Mouse (Mus musculus) CH12.LX (cell line): ENCODE results near the gene Thbs4. TPM values are rescaled to one million over a fixed set of nuclear protein-coding genes. Genes with fewer than 3 reads are reported as not detected.

Source experiments
- DNase-seq: peaks from one replicate; pipeline ENCODE4 v3.0.0-alpha.2; 2013; ENCODE audit errors: extremely low read depth
- H3K27ac ChIP-seq: 2 replicates; pipeline ENCODE4 v1.5.1; 2012; ENCODE audit warnings: low read depth, mild to moderate bottlenecking, control low read depth, moderate library complexity; ENCODE audit not compliant: insufficient read depth
- H3K27me3 ChIP-seq: replicated peaks from 2 replicates; pipeline ENCODE3; 2012; ENCODE audit warnings: inconsistent platforms
- H3K36me3 ChIP-seq, 2 experiments: replicated peaks in 1 of 2; 2 replicates each; pipeline versions ENCODE3 to v1.6.1; 2012; ENCODE audit warnings: inconsistent platforms in 1 of 2, low read length in 1 of 2, mild to moderate bottlenecking in 1 of 2, mixed read lengths in 1 of 2, moderate library complexity in 1 of 2; ENCODE audit not compliant: control insufficient read depth in 1 of 2, insufficient read depth in 1 of 2
- H3K4me1 ChIP-seq, 2 experiments: 2 replicates each; pipeline ENCODE4 v1.6.1; 2012; ENCODE audit warnings: inconsistent platforms in 1 of 2, moderate library complexity in 1 of 2; ENCODE audit not compliant: insufficient read depth in 2 of 2, control insufficient read depth in 1 of 2
- H3K4me2 ChIP-seq: 2 replicates; pipeline ENCODE4 v1.6.1; 2012; ENCODE audit warnings: low read depth, mild to moderate bottlenecking, control low read depth; ENCODE audit not compliant: poor library complexity, insufficient read depth, severe bottlenecking
- H3K4me3 ChIP-seq, 3 experiments: fragments of 150-350 bp in 1 of 3; sonication (generic) in 1 of 3; replicated peaks in 1 of 3; 2 replicates each; pipeline versions ENCODE3 to v1.5.1; 2011 to 2012; ENCODE audit warnings: low read depth in 2 of 3, low read length in 2 of 3, mild to moderate bottlenecking in 2 of 3, moderate library complexity in 2 of 3, control low read depth in 1 of 3, improper control_type of control experiment in 1 of 3, inconsistent platforms in 1 of 3, mixed read lengths in 1 of 3; ENCODE audit not compliant: poor library complexity in 1 of 3
- H3K79me2 ChIP-seq: replicated peaks from 2 replicates; pipeline ENCODE4 v1.6.1; 2012; ENCODE audit warnings: mild to moderate bottlenecking, moderate library complexity; ENCODE audit not compliant: control insufficient read depth, poor library complexity, insufficient read depth, severe bottlenecking; ENCODE audit errors: extremely low read depth
- H3K9ac ChIP-seq: 2 replicates; pipeline ENCODE4 v1.6.1; 2012; ENCODE audit warnings: low read depth, mild to moderate bottlenecking, control low read depth, moderate library complexity; ENCODE audit not compliant: insufficient read depth
- H3K9me3 ChIP-seq: replicated peaks from 2 replicates; pipeline ENCODE3; 2012; ENCODE audit warnings: low read length, inconsistent platforms, mixed read lengths
- CHD2 ChIP-seq: IDR thresholded peaks from 2 replicates; pipeline ENCODE4 v1.6.1; 2011; ENCODE audit warnings: low read length, improper control_type of control experiment
- CTCF ChIP-seq, 2 experiments: IDR thresholded peaks in 1 of 2; conservative IDR thresholded peaks in 1 of 2; 2 replicates each; pipeline ENCODE4 v1.5.1; 2011 to 2012; ENCODE audit warnings: low read depth in 2 of 2, low read length in 2 of 2, improper control_type of control experiment in 1 of 2, inconsistent platforms in 1 of 2, mild to moderate bottlenecking in 1 of 2, moderate library complexity in 1 of 2
- E2F4 ChIP-seq: IDR thresholded peaks from 2 replicates; pipeline ENCODE4 v1.6.1; 2011; ENCODE audit warnings: low read depth, low read length, improper control_type of control experiment; ENCODE audit not compliant: insufficient replicate concordance
- ETS1 ChIP-seq: conservative IDR thresholded peaks from 2 replicates; pipeline ENCODE4 v1.6.1; 2012; ENCODE audit warnings: low read depth, mild to moderate bottlenecking, inconsistent platforms, low read length, improper control_type of control experiment, moderate library complexity
- GABPA ChIP-seq: IDR thresholded peaks from 2 replicates; pipeline ENCODE4 v1.6.1; 2012; ENCODE audit warnings: low read depth, low read length, improper control_type of control experiment, inconsistent platforms; ENCODE audit not compliant: insufficient replicate concordance
- HCFC1 ChIP-seq: IDR thresholded peaks from 2 replicates; pipeline ENCODE4 v1.6.1; 2012; ENCODE audit warnings: low read depth, mild to moderate bottlenecking, inconsistent platforms, low read length, improper control_type of control experiment
- IRF4 ChIP-seq: IDR thresholded peaks from 2 replicates; pipeline ENCODE4 v1.6.1; 2014; ENCODE audit warnings: low read depth, mild to moderate bottlenecking, inconsistent platforms, low read length, improper control_type of control experiment
- MAZ ChIP-seq: IDR thresholded peaks from 2 replicates; pipeline ENCODE4 v1.6.1; 2012; ENCODE audit warnings: low read depth, mild to moderate bottlenecking, inconsistent platforms, low read length, improper control_type of control experiment, moderate library complexity
- MEF2A ChIP-seq: IDR thresholded peaks from 2 replicates; pipeline ENCODE4 v1.6.1; 2014; ENCODE audit warnings: low read depth, mild to moderate bottlenecking, inconsistent platforms, low read length, improper control_type of control experiment, borderline replicate concordance
- POLR2A ChIP-seq: IDR thresholded peaks from 2 replicates; pipeline ENCODE4 v1.6.1; 2011; ENCODE audit warnings: low read depth, mild to moderate bottlenecking, improper control_type of control experiment, low read length
- POLR2AphosphoS2 ChIP-seq: IDR thresholded peaks from 2 replicates; pipeline ENCODE4 v1.6.1; 2011; ENCODE audit warnings: low read depth, low read length, improper control_type of control experiment
- RAD21 ChIP-seq: IDR thresholded peaks from 2 replicates; pipeline ENCODE4 v1.6.1; 2011; ENCODE audit warnings: low read depth, mild to moderate bottlenecking, low read length, improper control_type of control experiment, moderate library complexity
- SIN3A ChIP-seq: IDR thresholded peaks from 2 replicates; pipeline ENCODE4 v1.6.1; 2012; ENCODE audit warnings: low read length, improper control_type of control experiment, inconsistent platforms
- SMC3 ChIP-seq: IDR thresholded peaks from 2 replicates; pipeline ENCODE4 v1.6.1; 2011; ENCODE audit warnings: low read depth, low read length, improper control_type of control experiment
- UBTF ChIP-seq: IDR thresholded peaks from 2 replicates; pipeline ENCODE4 v1.6.1; 2012; ENCODE audit warnings: low read depth, mild to moderate bottlenecking, inconsistent platforms, low read length, improper control_type of control experiment, moderate library complexity
- USF1 ChIP-seq: IDR thresholded peaks from 2 replicates; pipeline ENCODE4 v1.6.1; 2014; ENCODE audit warnings: low read depth, mild to moderate bottlenecking, inconsistent platforms, low read length, improper control_type of control experiment
- USF2 ChIP-seq: conservative IDR thresholded peaks from 2 replicates; pipeline ENCODE4 v1.6.1; 2011; ENCODE audit warnings: low read depth, low read length, improper control_type of control experiment
- dilution Hi-C: fragments of 300-500 bp; cut with MboI; formaldehyde crosslinking; loops from 2 replicates; pipeline ENCODE4 v1.14.3; 2020; ENCODE audit warnings: low sequenced_read_pairs; ENCODE audit not compliant: extremely low pct_unique_long_range_greater_than_20kb, extremely low pct_ligation_motif_present
- in situ Hi-C: fragments of 300-500 bp; cut with MboI; formaldehyde crosslinking; loops from 3 replicates; pipeline ENCODE4 v1.14.3; 2019; ENCODE audit warnings: low sequenced_read_pairs, low pct_ligation_motif_present, low pct_unique_long_range_greater_than_20kb, mixed read lengths
- polyA plus RNA-seq: library from polyadenylated mRNA; unstranded; fragments of >175 nt; gene quantifications from 2 replicates; pipeline ENCODE4 v1.2.1, GENCODE M21; 2012; ENCODE audit warnings: low read depth; ENCODE audit not compliant: insufficient read length
- total RNA-seq, 2 experiments: library from RNA; depleted of rRNA; stranded (reverse); fragments of 300-350 nt in 1 of 2; fragments of >200 nt in 1 of 2; gene quantifications; 2 replicates each; pipeline ENCODE4 v1.2.3; 2012 to 2014

Thbs4 gene
- total and polyA plus RNA-seq, 3 experiments: not detected

DNA sequence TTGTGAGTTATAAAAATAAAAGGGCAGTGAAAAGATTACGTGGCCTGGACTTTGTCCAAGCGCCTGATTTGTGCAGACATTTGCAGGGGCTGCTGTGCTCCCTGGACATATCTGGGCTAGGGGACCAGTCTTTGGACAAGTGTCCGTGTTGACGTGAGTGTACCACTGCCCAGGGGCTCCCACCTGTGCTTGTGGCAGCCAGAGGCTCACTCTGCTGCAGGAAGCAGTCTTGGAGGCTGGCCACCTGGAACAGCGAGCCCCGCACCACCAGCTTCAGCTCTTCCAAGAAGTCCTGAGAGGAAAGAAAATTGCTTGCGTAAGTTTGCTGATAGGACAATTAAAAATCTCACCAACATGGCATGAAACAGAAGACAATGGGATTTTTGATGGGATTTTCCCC is 18.7 kb downstream of the Thbs4 start:
- Histone ChIP-seq H3K27me3 (no peaks in the 10 kb centered on the region), H3K36me3 (no peaks in the 10 kb centered on the region), H3K9ac (no peak overlapping the region), H3K9me3 (no peaks in the 10 kb centered on the region), H3K27ac (no peak overlapping the region), H3K4me3 (no peak overlapping the region), H3K4me1 (no peaks in the 10 kb centered on the region), H3K4me2 (no peak overlapping the region), H3K79me2 (no peaks in the 10 kb centered on the region)
- no peak for DNase-seq
- in situ Hi-C loops (no loop called here), dilution Hi-C loops (no loop called here)
- no peak for TF ChIP-seq E2F4
- no peak for TF ChIP-seq POLR2AphosphoS2
- TF ChIP-seq SMC3: no peak
- no peak for TF ChIP-seq USF1
- no peak for TF ChIP-seq SIN3A
- no peak for TF ChIP-seq MEF2A
- TF ChIP-seq USF2: no peak
- TF ChIP-seq POLR2A: no peak
- no peak for TF ChIP-seq RAD21
- TF ChIP-seq CHD2: no peak
- TF ChIP-seq MAZ: no peak
- no peak for TF ChIP-seq UBTF
- no peak for TF ChIP-seq GABPA
- TF ChIP-seq CTCF (conservative IDR thresholded peaks at IDR 0.05 in 1 of 2, IDR thresholded peaks at IDR 0.05 in 1 of 2; ENCODE audit: low read depth in 2 of 2, low read length in 2 of 2): no peak
- no peak for TF ChIP-seq ETS1
- TF ChIP-seq HCFC1: no peak

DNA sequence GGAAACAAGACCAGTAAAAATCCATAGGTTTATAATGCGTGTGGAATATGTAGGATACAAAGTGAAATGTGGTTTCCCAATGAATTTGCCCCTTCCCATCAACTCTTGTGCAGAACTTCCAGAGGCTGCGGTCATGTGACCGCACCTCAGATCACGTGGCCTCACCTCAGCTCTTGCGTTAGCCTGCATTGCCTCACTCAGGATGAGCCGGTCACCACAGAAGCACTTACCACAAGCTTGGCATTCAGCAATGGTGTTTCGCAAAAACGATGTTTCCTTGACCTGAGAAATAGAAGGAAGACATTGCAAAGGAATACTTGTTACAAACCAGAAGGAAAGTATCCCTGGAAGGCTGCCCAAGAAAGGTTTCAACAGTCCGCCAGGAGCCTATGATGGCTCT is 19.7 kb downstream of the Thbs4 start:
- no peak overlapping the region for H3K4me2 ChIP-seq
- no peaks in the 10 kb centered on the region for H3K27me3 ChIP-seq
- H3K36me3 ChIP-seq: no peaks in the 10 kb centered on the region
- no peak overlapping the region for H3K4me3 ChIP-seq
- no peaks in the 10 kb centered on the region for H3K79me2 ChIP-seq
- dilution Hi-C loops (no loop called here), in situ Hi-C loops (loop anchor here (25.0 kb wide), 3 partner anchors 487 to 937 kb away; no protein-coding TSS in a partner anchor)
- H3K4me1 ChIP-seq: no peaks in the 10 kb centered on the region
- no peak overlapping the region for H3K27ac ChIP-seq
- H3K9me3 ChIP-seq: no peaks in the 10 kb centered on the region
- no peak overlapping the region for H3K9ac ChIP-seq
- no peak for DNase-seq
- TF ChIP-seq USF1 (peak; percentile 66), USF2 (peak; percentile 69), IRF4 (no peak)
